Mouse (Mus musculus) myocyte (in vitro differentiated cells): ENCODE measurements around the gene Ttll11.

Experiments
- E2F4 ChIP-seq: IDR thresholded peaks from one replicate; pipeline ENCODE4 v1.6.1; 2011; ENCODE audit warnings: mild to moderate bottlenecking, control low read depth, moderate library complexity; ENCODE audit not compliant: insufficient read depth
- MAX ChIP-seq: IDR thresholded peaks from one replicate; pipeline ENCODE4 v1.6.1; 2011; ENCODE audit warnings: low read depth, mild to moderate bottlenecking, control low read depth
- MYOD1 ChIP-seq, 3 experiments: IDR thresholded peaks; one replicate each; pipeline ENCODE4 v1.6.1; 2011; ENCODE audit warnings: control low read depth in 2 of 3, low read depth in 2 of 3, mild to moderate bottlenecking in 2 of 3, moderate library complexity in 1 of 3; ENCODE audit not compliant: insufficient read length in 2 of 3, control insufficient read depth in 1 of 3
- POLR2A ChIP-seq: IDR thresholded peaks from one replicate; pipeline ENCODE4 v1.6.1; 2011; ENCODE audit warnings: low read depth, mild to moderate bottlenecking, control low read depth, moderate library complexity; ENCODE audit not compliant: insufficient read length
- POLR2AphosphoS2 ChIP-seq: IDR thresholded peaks from one replicate; pipeline ENCODE4 v1.6.1; 2011; ENCODE audit warnings: low read depth, control low read depth; ENCODE audit not compliant: insufficient read length
- REST ChIP-seq: IDR thresholded peaks from one replicate; pipeline ENCODE4 v1.6.1; 2011; ENCODE audit warnings: mild to moderate bottlenecking, control low read depth, moderate library complexity; ENCODE audit not compliant: insufficient read depth, insufficient read length
- SRF ChIP-seq: IDR thresholded peaks from one replicate; pipeline ENCODE4 v1.6.1; 2011; ENCODE audit warnings: low read depth; ENCODE audit not compliant: control insufficient read depth, insufficient read length
- USF1 ChIP-seq: IDR thresholded peaks from one replicate; pipeline ENCODE4 v1.6.1; 2011; ENCODE audit warnings: low read depth, mild to moderate bottlenecking, control low read depth, moderate library complexity

DNA sequence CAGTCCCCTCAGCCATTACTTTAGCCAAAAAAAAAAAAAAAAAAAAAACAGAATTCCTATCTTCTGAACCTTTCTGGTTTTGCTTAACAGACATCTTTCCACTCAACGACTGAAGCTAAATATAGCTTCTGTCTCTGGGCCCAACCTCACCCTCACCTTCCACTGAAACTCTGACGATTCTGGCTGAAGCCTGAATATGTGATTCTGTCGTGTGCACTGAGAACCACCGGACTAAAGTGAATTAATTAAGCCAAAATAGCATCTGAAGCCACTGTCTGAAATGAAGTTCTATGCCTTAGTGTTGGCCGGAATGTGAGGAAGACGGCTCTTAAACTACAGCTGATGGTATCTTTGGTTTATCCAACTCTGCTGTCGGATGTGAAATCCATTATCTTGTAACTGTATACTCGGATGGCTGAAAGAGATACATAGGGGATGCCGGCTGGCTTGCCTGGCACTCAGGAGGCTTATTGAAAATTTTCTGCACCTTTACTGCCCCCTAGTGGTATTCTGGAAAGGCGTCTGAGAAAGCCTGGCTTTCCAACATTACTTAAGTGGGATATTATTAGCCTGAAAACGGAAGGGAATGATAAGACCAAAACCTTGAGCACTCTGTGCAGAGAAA is 73.4 kb downstream of the Ttll11 start:
- no peak for TF ChIP-seq MYOD1 (IDR thresholded peaks at IDR 0.05; ENCODE audit: control insufficient read depth in 1 of 3, insufficient read length in 2 of 3, low read depth in 2 of 3)
- no peak for TF ChIP-seq POLR2A
- TF ChIP-seq REST, result no peak
- TF ChIP-seq USF1, result no peak
- TF ChIP-seq E2F4, result no peak
- no peak for TF ChIP-seq SRF
- TF ChIP-seq MAX, result no peak
- TF ChIP-seq POLR2AphosphoS2, result no peak
